Mouse (Mus musculus) forebrain, embryonic 15.5 days (tissue): ENCODE measurements around the gene Echdc3. TPM values are rescaled to one million over a fixed set of nuclear protein-coding genes. Genes with fewer than 3 reads are reported as not detected.

Experiments used
- ATAC-seq: fragments of 200-750 bp; cut with Nextera tagmentation; replicated peaks from 2 replicates; pipeline ENCODE4 v1.8.0; 2017; ENCODE audit warnings: mild to moderate bottlenecking, moderate TSS enrichment, moderate library complexity
- H3K27ac ChIP-seq: fragments of 300-500 bp; sonication (generic); replicated peaks from 2 replicates; pipeline ENCODE4 v1.5.1; 2015; ENCODE audit warnings: mild to moderate bottlenecking, inconsistent platforms
- H3K27me3 ChIP-seq: fragments of 300-500 bp; sonication (generic); 2 replicates; pipeline ENCODE4 v1.6.1; 2015; ENCODE audit warnings: inconsistent platforms
- H3K36me3 ChIP-seq: fragments of 300-500 bp; sonication (generic); 2 replicates; pipeline ENCODE4 v1.6.1; 2015; ENCODE audit warnings: mild to moderate bottlenecking, inconsistent platforms
- H3K4me1 ChIP-seq: fragments of 300-500 bp; sonication (generic); 2 replicates; pipeline ENCODE4 v1.6.1; 2015; ENCODE audit warnings: inconsistent platforms
- H3K4me2 ChIP-seq: fragments of 300-500 bp; sonication (generic); replicated peaks from 2 replicates; pipeline ENCODE4 v1.6.1; 2015; ENCODE audit warnings: mild to moderate bottlenecking, inconsistent platforms
- H3K4me3 ChIP-seq: fragments of 300-500 bp; sonication (generic); 2 replicates; pipeline ENCODE4 v1.5.1; 2015; ENCODE audit warnings: mild to moderate bottlenecking, inconsistent platforms
- H3K9ac ChIP-seq: fragments of 300-500 bp; sonication (generic); replicated peaks from 2 replicates; pipeline ENCODE4 v1.6.1; 2015; ENCODE audit warnings: mild to moderate bottlenecking, inconsistent platforms
- H3K9me3 ChIP-seq: fragments of 300-500 bp; sonication (generic); 2 replicates; pipeline ENCODE4 v1.6.1; 2016; ENCODE audit warnings: inconsistent platforms
- WGBS: fragments of 180-500 bp; shearing (Covaris S2); methylation state at CpG from one replicate; pipeline ENCODE4 v1.1.7; 2015; ENCODE audit warnings: mixed read lengths; 5-methylcytosine and 5-hydroxymethylcytosine counted together
- polyA plus RNA-seq: library from polyadenylated mRNA; unstranded; fragments of >200 nt; fragmentation: Nextera tagmentation; extraction: Ambion mirVana; gene quantifications from 2 replicates; pipeline ENCODE4 v1.2.1, GENCODE M21; 2015

Echdc3 gene
- polyA plus RNA-seq, result 0.65 and 1.1 TPM in 2 replicates

- Histone ChIP-seq H3K4me3 (peak within 1 kb of the TSS; percentile 43), H3K9me3 (no peaks in the 10 kb centered on the region), H3K27ac (peak within 1 kb of the TSS; percentile 64), H3K27me3 (no peaks in the 10 kb centered on the region), H3K9ac (peak within 1 kb of the TSS; percentile 55), H3K4me2 (peak within 1 kb of the TSS; percentile 65), H3K4me1 (peaks cover 20% of the 10 kb centered on the region), H3K36me3 (no peaks in the 10 kb centered on the region)
- 4% methylated on average over 30 of the region's 30 CpGs for WGBS
- ATAC-seq, result peak; percentile 79
Observed at GRCm38 (mm10) chr2:6212724-6213511, at the start of gene Echdc3. Gene Echdc3 (minus strand): TSS chr2:6213033.

- peaks cover 4% of the 10 kb centered on the region; the same call in 1 of the 2 replicates for H3K9me3 ChIP-seq
- WGBS, result 25% methylated on average over 9 of the region's 9 CpGs
- H3K9ac ChIP-seq, result no peak overlapping the region
- peak overlapping the region; percentile 78 for H3K27ac ChIP-seq
- H3K27me3 ChIP-seq, result peaks cover 9% of the 10 kb centered on the region
- H3K4me3 ChIP-seq, result no peak overlapping the region
- ATAC-seq, result no peak
- no peak overlapping the region for H3K4me2 ChIP-seq
- peaks cover 10% of the 10 kb centered on the region for H3K4me1 ChIP-seq
- no peaks in the 10 kb centered on the region for H3K36me3 ChIP-seq
Observed at GRCm38 (mm10) chr2:6261718-6262117, 48.9 kb upstream of the Echdc3 start.

- peaks cover 14% of the 10 kb centered on the region for H3K4me1 ChIP-seq
- H3K27ac ChIP-seq, result peak overlapping the region; percentile 78
- H3K36me3 ChIP-seq, result no peaks in the 10 kb centered on the region
- no peak overlapping the region for H3K4me3 ChIP-seq
- H3K27me3 ChIP-seq, result peaks cover 9% of the 10 kb centered on the region
- H3K9ac ChIP-seq, result no peak overlapping the region
- no peak overlapping the region for H3K4me2 ChIP-seq
- H3K9me3 ChIP-seq, result peaks cover 4% of the 10 kb centered on the region; the same call in 1 of the 2 replicates
- ATAC-seq, result peak; percentile 91
- 3% methylated on average over 8 of the region's 8 CpGs for WGBS
Observed at GRCm38 (mm10) chr2:6261201-6261672, 48.4 kb upstream of the Echdc3 start.

- H3K4me2 ChIP-seq, result no peak overlapping the region
- H3K4me3 ChIP-seq, result no peak overlapping the region
- H3K27ac ChIP-seq, result peak overlapping the region; percentile 78
- WGBS, result 38% methylated on average over 4 of the region's 4 CpGs
- no peak overlapping the region for H3K9ac ChIP-seq
- no peak for ATAC-seq
- peaks cover 4% of the 10 kb centered on the region; the same call in 1 of the 2 replicates for H3K9me3 ChIP-seq
- H3K27me3 ChIP-seq, result peaks cover 9% of the 10 kb centered on the region
- H3K36me3 ChIP-seq, result no peaks in the 10 kb centered on the region
- H3K4me1 ChIP-seq, result peaks cover 19% of the 10 kb centered on the region
Observed at GRCm38 (mm10) chr2:6260661-6261060, 47.8 kb upstream of the Echdc3 start.

GRCm38 (mm10) chr2:6259182-6259581, 46.3 kb upstream of the Echdc3 start:
- Histone ChIP-seq H3K9ac (no peak overlapping the region), H3K4me3 (no peak overlapping the region), H3K36me3 (no peaks in the 10 kb centered on the region), H3K27me3 (peaks cover 5% of the 10 kb centered on the region), H3K4me1 (peaks cover 19% of the 10 kb centered on the region), H3K4me2 (no peak overlapping the region), H3K27ac (no peak overlapping the region), H3K9me3 (peaks cover 4% of the 10 kb centered on the region; the same call in 1 of the 2 replicates)
- no peak for ATAC-seq
- WGBS, result 94% methylated on average over 3 of the region's 3 CpGs

GRCm38 (mm10) chr2:6258026-6258425, 45.2 kb upstream of the Echdc3 start:
- H3K36me3 ChIP-seq, result no peaks in the 10 kb centered on the region
- H3K9me3 ChIP-seq, result peaks cover 4% of the 10 kb centered on the region; the same call in 1 of the 2 replicates
- no peak overlapping the region for H3K9ac ChIP-seq
- H3K27ac ChIP-seq, result no peak overlapping the region
- ATAC-seq, result no peak
- 93% methylated on average over 4 of the region's 4 CpGs for WGBS
- no peak overlapping the region for H3K4me2 ChIP-seq
- no peak overlapping the region for H3K4me3 ChIP-seq
- H3K27me3 ChIP-seq, result peaks cover 5% of the 10 kb centered on the region
- peaks cover 19% of the 10 kb centered on the region for H3K4me1 ChIP-seq

- Histone ChIP-seq H3K9me3 (peaks cover 4% of the 10 kb centered on the region; the same call in 1 of the 2 replicates), H3K4me1 (peaks cover 19% of the 10 kb centered on the region), H3K4me3 (no peak overlapping the region), H3K4me2 (no peak overlapping the region), H3K36me3 (no peaks in the 10 kb centered on the region), H3K9ac (no peak overlapping the region), H3K27ac (no peak overlapping the region), H3K27me3 (peaks cover 5% of the 10 kb centered on the region)
- 61% methylated on average over 2 of the region's 2 CpGs for WGBS
- ATAC-seq, result no peak
Observed at GRCm38 (mm10) chr2:6257146-6257545, 44.3 kb upstream of the Echdc3 start.

GRCm38 (mm10) chr2:6255989-6256841, 43.4 kb upstream of the Echdc3 start:
- WGBS, result 40% methylated on average over 19 of the region's 19 CpGs
- Histone ChIP-seq H3K4me3 (no peak overlapping the region), H3K4me2 (no peak overlapping the region), H3K36me3 (no peaks in the 10 kb centered on the region), H3K27ac (peak overlapping the region; percentile 61), H3K9me3 (peaks cover 4% of the 10 kb centered on the region; the same call in 1 of the 2 replicates), H3K4me1 (peaks cover 12% of the 10 kb centered on the region), H3K9ac (no peak overlapping the region), H3K27me3 (peaks cover 5% of the 10 kb centered on the region)
- peak; percentile 73 for ATAC-seq

GRCm38 (mm10) chr2:6255402-6255988, 42.7 kb upstream of the Echdc3 start:
- Histone ChIP-seq H3K4me3 (no peak overlapping the region), H3K27me3 (peaks cover 5% of the 10 kb centered on the region), H3K27ac (no peak overlapping the region), H3K36me3 (no peaks in the 10 kb centered on the region), H3K9ac (no peak overlapping the region), H3K4me2 (no peak overlapping the region), H3K4me1 (peaks cover 8% of the 10 kb centered on the region), H3K9me3 (peaks cover 4% of the 10 kb centered on the region; the same call in 1 of the 2 replicates)
- WGBS, result 30% methylated on average over 5 of the region's 5 CpGs
- no peak; the same call in 1 of the 2 replicates for ATAC-seq

- no peak for ATAC-seq
- WGBS, result 96% methylated on average over 3 of the region's 3 CpGs
- H3K27me3 ChIP-seq, result no peaks in the 10 kb centered on the region; the same call in 1 of the 2 replicates
Observed at GRCm38 (mm10) chr2:6252491-6252890, 39.7 kb upstream of the Echdc3 start.

GRCm38 (mm10) chr2:6251076-6251496, 38.3 kb upstream of the Echdc3 start:
- H3K9me3 ChIP-seq, result no peaks in the 10 kb centered on the region
- H3K27ac ChIP-seq, result no peak overlapping the region
- no peak for ATAC-seq
- H3K9ac ChIP-seq, result no peak overlapping the region
- no peaks in the 10 kb centered on the region for H3K27me3 ChIP-seq
- WGBS, result 78% methylated on average over 3 of the region's 3 CpGs
- H3K4me3 ChIP-seq, result no peak overlapping the region
- no peak overlapping the region for H3K4me2 ChIP-seq
- no peaks in the 10 kb centered on the region for H3K36me3 ChIP-seq
- H3K4me1 ChIP-seq, result peaks cover 3% of the 10 kb centered on the region

More at GRCm38 (mm10) chr2:6252491-6252890, 39.7 kb upstream of the Echdc3 start:
- Histone ChIP-seq H3K4me3 (no peak overlapping the region), H3K9me3 (no peaks in the 10 kb centered on the region), H3K4me1 (peaks cover 8% of the 10 kb centered on the region), H3K36me3 (no peaks in the 10 kb centered on the region), H3K9ac (no peak overlapping the region), H3K27ac (no peak overlapping the region), H3K4me2 (no peak overlapping the region)
